Mouse (Mus musculus): Measurements from ENCODE around the gene Ralgds. TPM values are rescaled to one million over a fixed set of nuclear protein-coding genes. Genes with fewer than 3 reads are reported as not detected.
"Not testable (repeated sequence)": the region's sequence is repeated elsewhere in the genome, so short reads cannot be mapped to it uniquely, and the experiment has no call there.

Ralgds gene
- total and polyA plus RNA-seq, 3 experiments = 9.7 to 19.5 (median 12.2) TPM

DNA sequence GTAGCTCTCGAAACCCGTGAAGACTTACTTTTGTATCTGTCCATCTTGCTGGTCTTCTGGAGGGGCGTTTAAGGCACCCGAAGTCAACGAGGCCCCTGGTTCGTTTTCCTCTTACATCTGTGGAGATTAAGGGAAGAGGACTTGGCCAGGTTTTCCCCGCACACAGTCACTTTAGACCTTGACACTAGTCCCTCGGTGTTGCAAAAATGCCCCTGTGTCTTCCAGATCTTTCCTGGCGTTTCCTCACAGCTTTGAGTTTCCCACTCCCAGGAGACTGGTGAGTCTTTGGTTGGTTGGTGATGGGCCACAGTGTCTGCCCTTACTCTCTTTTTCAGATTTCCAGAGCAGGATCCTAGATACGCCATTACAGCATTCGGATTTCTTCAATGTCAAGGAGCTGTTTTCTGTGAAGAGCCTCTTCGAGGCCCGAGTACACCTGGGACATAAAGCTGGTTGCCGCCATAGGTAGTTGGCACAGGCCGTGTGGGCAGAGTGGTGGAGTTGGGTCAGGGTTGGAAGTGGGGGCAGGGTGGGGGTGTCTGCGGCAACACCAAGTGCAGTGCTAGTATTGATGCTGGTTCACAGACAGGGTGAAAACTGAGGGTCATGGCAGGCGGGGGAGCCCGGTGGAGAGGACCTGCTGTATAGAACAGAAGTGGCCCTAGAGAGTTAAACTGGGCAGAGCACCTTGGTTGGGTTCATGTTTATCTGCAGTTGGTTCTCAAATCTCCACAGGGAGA lies 44.3 kb upstream of the Ralgds start:
- DNase-seq = peak in 1 of 2 experiments; percentile 16
- H3K27ac ChIP-seq = peak overlapping the region; percentile 80
- 54% methylated on average over 18 of the region's 18 CpGs for WGBS
- no peaks in the 10 kb centered on the region for H3K36me3 ChIP-seq (ENCODE audit: control insufficient read depth, insufficient read depth, low read length)
- H3K27me3 ChIP-seq (ENCODE audit: control insufficient read depth, insufficient read depth, low read length) = no peaks in the 10 kb centered on the region
- intact Hi-C loops (cut with DNase I) = no loop called here
- peaks cover 5% of the 10 kb centered on the region for H3K4me1 ChIP-seq (ENCODE audit: control insufficient read depth, insufficient read depth, low read length)
- H3K79me2 ChIP-seq (replicated peaks; ENCODE audit: control insufficient read depth, insufficient read depth, low read length) = no peaks in the 10 kb centered on the region
- peak overlapping the region; percentile 92 for H3K9ac ChIP-seq (ENCODE audit: low read depth, low read length)
- peak overlapping the region; percentile 71 for H3K4me3 ChIP-seq
- TF ChIP-seq CTCF (IDR thresholded peaks at IDR 0.05) (no peak), POLR2A (IDR thresholded peaks at IDR 0.05; ENCODE audit: insufficient read depth, low read depth, low read length) (no peak), EP300 (IDR thresholded peaks at IDR 0.05; ENCODE audit: insufficient read depth, low read depth, low read length) (no peak)

DNA sequence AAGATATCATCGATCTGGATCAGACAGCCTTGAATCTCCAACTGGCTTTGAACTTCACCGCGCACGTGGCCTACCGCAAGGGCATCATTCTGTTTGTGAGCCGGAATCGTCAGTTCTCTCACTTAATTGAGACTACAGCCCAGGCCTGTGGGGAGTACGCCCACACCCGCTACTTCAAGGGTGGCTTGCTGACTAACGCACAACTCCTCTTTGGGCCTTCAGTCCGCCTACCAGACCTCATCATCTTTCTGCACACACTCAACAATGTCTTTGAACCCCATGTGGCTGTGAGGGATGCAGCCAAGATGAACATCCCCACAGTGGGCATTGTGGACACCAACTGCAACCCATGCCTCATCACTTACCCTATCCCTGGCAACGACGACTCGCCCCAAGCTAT lies 43.5 kb upstream of the Ralgds start:
- H3K4me3 ChIP-seq = no peak overlapping the region
- H3K36me3 ChIP-seq (ENCODE audit: control insufficient read depth, insufficient read depth, low read length) = no peaks in the 10 kb centered on the region
- intact Hi-C loops (cut with DNase I) = no loop called here
- no peak overlapping the region for H3K9ac ChIP-seq (ENCODE audit: low read depth, low read length)
- no peak overlapping the region for H3K27ac ChIP-seq
- H3K79me2 ChIP-seq (replicated peaks; ENCODE audit: control insufficient read depth, insufficient read depth, low read length) = no peaks in the 10 kb centered on the region
- peaks cover 5% of the 10 kb centered on the region for H3K4me1 ChIP-seq (ENCODE audit: control insufficient read depth, insufficient read depth, low read length)
- H3K27me3 ChIP-seq (ENCODE audit: control insufficient read depth, insufficient read depth, low read length) = no peaks in the 10 kb centered on the region
- TF ChIP-seq POLR2A (IDR thresholded peaks at IDR 0.05; ENCODE audit: insufficient read depth, low read depth, low read length) = no peak
- no peak for TF ChIP-seq CTCF (IDR thresholded peaks at IDR 0.05)
- no peak for TF ChIP-seq EP300 (IDR thresholded peaks at IDR 0.05; ENCODE audit: insufficient read depth, low read depth, low read length)
- no peak for DNase-seq
- WGBS = 98% methylated on average over 14 of the region's 14 CpGs

DNA sequence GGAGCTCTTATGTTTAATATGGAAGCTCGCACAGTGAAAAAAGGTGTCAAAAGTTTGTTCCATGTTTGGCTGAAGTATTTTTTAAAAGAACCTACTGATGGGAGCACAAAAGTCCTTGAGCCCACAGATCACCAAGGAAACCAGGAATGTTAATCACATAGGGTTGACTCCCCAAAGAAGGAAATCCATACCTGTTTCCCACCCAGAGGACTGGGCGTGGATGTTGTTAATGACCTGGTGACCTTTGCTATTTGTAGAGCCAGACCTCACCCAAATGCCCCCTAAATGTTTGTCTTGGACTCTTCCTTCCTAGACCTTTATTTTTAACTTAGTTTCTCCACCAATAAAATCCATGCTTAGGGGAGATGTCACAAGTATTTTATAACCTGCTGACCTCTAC lies 42.3 kb upstream of the Ralgds start:
- TF ChIP-seq EP300 (IDR thresholded peaks at IDR 0.05; ENCODE audit: insufficient read depth, low read depth, low read length) = no peak

DNA sequence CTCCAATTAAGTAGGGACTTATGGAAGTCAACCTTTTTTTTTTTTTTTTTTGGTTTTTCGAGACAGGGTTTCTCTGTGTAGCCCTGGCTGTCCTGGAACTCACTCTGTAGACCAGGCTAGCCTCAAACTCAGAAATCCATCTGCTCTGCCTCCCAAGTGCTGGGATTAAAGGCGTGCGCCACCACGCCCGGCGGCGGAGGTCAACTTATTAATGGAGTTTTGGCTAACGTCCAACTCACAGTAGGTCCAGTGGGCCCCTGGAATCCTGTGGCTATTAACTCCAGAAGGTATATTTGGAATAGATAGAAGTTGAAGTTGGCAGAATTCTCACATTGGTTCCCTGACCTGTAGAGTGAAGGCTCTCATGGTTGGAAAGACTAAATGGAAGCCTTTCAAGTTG lies 40.9 kb upstream of the Ralgds start:
- H3K27ac ChIP-seq; H3K4me1 ChIP-seq (ENCODE audit: control insufficient read depth, insufficient read depth, low read length); H3K27me3 ChIP-seq (ENCODE audit: control insufficient read depth, insufficient read depth, low read length); H3K36me3 ChIP-seq (ENCODE audit: control insufficient read depth, insufficient read depth, low read length); H3K4me3 ChIP-seq; H3K9ac ChIP-seq (ENCODE audit: low read depth, low read length); H3K79me2 ChIP-seq (replicated peaks; ENCODE audit: control insufficient read depth, insufficient read depth, low read length); intact Hi-C loops (cut with DNase I): not testable (repeated sequence)
- 92% methylated on average over 8 of the region's 8 CpGs for WGBS
- peak in 1 of 2 experiments; percentile 7 for DNase-seq

More for the DNA sequence above, 42.3 kb upstream of the Ralgds start:
- Histone ChIP-seq H3K79me2 (replicated peaks; ENCODE audit: control insufficient read depth, insufficient read depth, low read length) (no peaks in the 10 kb centered on the region), H3K27me3 (ENCODE audit: control insufficient read depth, insufficient read depth, low read length) (no peaks in the 10 kb centered on the region), H3K4me3 (no peak overlapping the region), H3K27ac (no peak overlapping the region), H3K9ac (ENCODE audit: low read depth, low read length) (no peak overlapping the region), H3K4me1 (ENCODE audit: control insufficient read depth, insufficient read depth, low read length) (peaks cover 5% of the 10 kb centered on the region), H3K36me3 (ENCODE audit: control insufficient read depth, insufficient read depth, low read length) (no peaks in the 10 kb centered on the region)
- WGBS = 89% methylated on average over 2 of the region's 2 CpGs
- intact Hi-C loops (cut with DNase I) = no loop called here
- DNase-seq = peak in 1 of 2 experiments; percentile 8

DNA sequence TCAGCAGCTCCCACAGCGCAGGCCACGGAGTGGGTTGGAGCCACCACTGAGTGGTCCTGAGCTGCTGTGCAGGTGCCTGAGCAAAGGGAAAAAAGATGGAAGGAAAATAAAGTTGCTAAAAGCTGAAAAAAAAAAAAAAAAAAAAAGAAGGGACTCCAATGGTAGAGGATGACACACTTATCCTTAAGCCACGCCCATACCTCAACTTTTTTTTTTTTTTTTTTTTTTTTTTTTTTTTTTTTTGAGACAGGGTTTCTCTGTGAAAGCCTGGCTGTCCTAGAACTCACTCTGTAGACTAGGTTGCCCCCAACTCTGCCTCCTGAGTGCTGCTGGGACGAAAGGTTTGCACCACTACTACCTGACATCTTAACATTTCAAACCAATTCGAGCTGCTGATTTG lies 34.9 kb upstream of the Ralgds start:
- WGBS = 87% methylated on average over 5 of the region's 5 CpGs
- DNase-seq; H3K4me3 ChIP-seq; intact Hi-C loops (cut with DNase I); H3K4me1 ChIP-seq (ENCODE audit: control insufficient read depth, insufficient read depth, low read length); H3K27me3 ChIP-seq (ENCODE audit: control insufficient read depth, insufficient read depth, low read length); H3K79me2 ChIP-seq (replicated peaks; ENCODE audit: control insufficient read depth, insufficient read depth, low read length); H3K9ac ChIP-seq (ENCODE audit: low read depth, low read length); H3K36me3 ChIP-seq (ENCODE audit: control insufficient read depth, insufficient read depth, low read length); H3K27ac ChIP-seq: not testable (repeated sequence)

DNA sequence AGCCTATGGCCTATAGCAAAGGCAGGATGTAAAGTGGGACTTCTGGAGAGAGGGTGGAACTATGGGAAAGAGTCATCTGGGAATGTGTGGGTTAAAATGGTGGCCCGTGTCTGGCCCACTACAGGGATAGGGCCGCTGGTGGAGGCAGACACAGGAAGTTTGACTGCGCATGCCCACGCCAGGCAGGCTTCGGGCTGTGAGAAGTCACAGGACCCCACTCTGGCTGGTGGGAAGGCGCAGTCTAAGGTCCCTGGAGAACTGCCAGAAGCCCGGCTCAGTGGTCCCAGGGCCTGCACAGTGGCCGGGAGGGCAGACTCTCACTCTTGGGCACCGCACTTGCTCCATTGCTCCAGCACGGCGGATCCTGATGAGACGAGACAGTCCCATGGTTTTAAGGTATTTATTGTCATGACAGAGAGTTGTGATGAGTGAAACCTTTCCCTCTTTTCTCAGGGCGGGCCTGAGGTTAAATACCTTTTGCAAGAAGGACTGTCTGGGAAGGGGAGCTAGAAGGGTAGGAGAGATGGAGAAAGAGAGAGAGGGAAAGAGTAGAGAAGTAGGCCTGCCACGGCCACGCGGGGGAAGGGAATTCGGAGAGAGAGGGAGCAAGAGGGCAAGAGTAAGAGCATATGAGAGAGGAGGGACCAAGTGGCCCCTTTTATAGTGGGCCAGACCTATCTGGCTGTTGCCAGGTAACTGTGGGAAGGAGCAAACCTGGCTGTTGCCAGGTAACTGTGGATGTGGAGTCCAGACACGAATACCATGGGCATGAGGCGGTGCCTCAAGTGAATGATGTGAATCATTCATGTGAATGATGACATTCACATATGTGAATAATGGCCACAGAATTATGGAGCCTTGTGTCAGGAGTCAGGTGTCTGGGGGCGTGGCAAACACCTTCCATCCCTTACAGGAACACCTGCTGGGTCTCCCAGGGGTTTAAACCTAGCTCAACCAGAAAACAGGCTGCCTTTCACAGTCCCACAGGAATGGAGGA lies 33.4 kb upstream of the Ralgds start:
- Histone ChIP-seq H3K27ac (no peak overlapping the region), H3K79me2 (replicated peaks; ENCODE audit: control insufficient read depth, insufficient read depth, low read length) (no peaks in the 10 kb centered on the region), H3K4me1 (ENCODE audit: control insufficient read depth, insufficient read depth, low read length) (no peaks in the 10 kb centered on the region), H3K4me3 (no peak overlapping the region), H3K27me3 (ENCODE audit: control insufficient read depth, insufficient read depth, low read length) (no peaks in the 10 kb centered on the region), H3K9ac (ENCODE audit: low read depth, low read length) (no peak overlapping the region), H3K36me3 (ENCODE audit: control insufficient read depth, insufficient read depth, low read length) (no peaks in the 10 kb centered on the region)
- intact Hi-C loops (cut with DNase I) = no loop called here
- 71% methylated on average over 20 of the region's 20 CpGs for WGBS
- DNase-seq = peak in 1 of 2 experiments; percentile 15
- TF ChIP-seq CTCF (IDR thresholded peaks at IDR 0.05) (no peak), POLR2A (IDR thresholded peaks at IDR 0.05; ENCODE audit: insufficient read depth, low read depth, low read length) (no peak), EP300 (IDR thresholded peaks at IDR 0.05; ENCODE audit: insufficient read depth, low read depth, low read length) (no peak)
